Mouse (Mus musculus) kidney, adult 11 months (tissue): ENCODE data around the gene Ccdc24.

Experiments used
- DNase-seq: peaks from one replicate; pipeline ENCODE4 v3.0.0; 2022

The Ccdc24 gene

GRCm38 (mm10) chr4:117850871-117851270 lies 21.5 kb downstream of the Ccdc24 start:
- peak; percentile 36 for DNase-seq

GRCm38 (mm10) chr4:117850176-117850575 lies 22.2 kb downstream of the Ccdc24 start:
- no peak for DNase-seq

GRCm38 (mm10) chr4:117849506-117849905 lies 22.9 kb downstream of the Ccdc24 start:
- DNase-seq, result no peak

- no peak for DNase-seq
These were observed 23.3 kb downstream of the Ccdc24 start for GRCm38 (mm10) chr4:117849063-117849462.

- no peak for DNase-seq
These were observed 25.3 kb downstream of the Ccdc24 start for GRCm38 (mm10) chr4:117847011-117847410.

GRCm38 (mm10) chr4:117846261-117846660 lies 26.1 kb downstream of the Ccdc24 start:
- DNase-seq, result no peak

- no peak for DNase-seq
These were observed 27.0 kb downstream of the Ccdc24 start for GRCm38 (mm10) chr4:117845316-117845715.

GRCm38 (mm10) chr4:117844467-117844866 lies 27.9 kb downstream of the Ccdc24 start:
- DNase-seq, result no peak

- DNase-seq, result no peak
These were observed 29.3 kb downstream of the Ccdc24 start for GRCm38 (mm10) chr4:117843101-117843500.

GRCm38 (mm10) chr4:117841566-117841965 lies 30.8 kb downstream of the Ccdc24 start:
- DNase-seq, result no peak

GRCm38 (mm10) chr4:117840821-117841220 lies 31.5 kb downstream of the Ccdc24 start:
- no peak for DNase-seq

- peak; percentile 85 for DNase-seq
These were observed 33.0 kb downstream of the Ccdc24 start for GRCm38 (mm10) chr4:117839366-117839765.

GRCm38 (mm10) chr4:117837271-117837670 lies 35.1 kb downstream of the Ccdc24 start:
- no peak for DNase-seq

GRCm38 (mm10) chr4:117836204-117836767 lies 36.1 kb downstream of the Ccdc24 start:
- peak; percentile 95 for DNase-seq

GRCm38 (mm10) chr4:117835531-117836111 lies 36.7 kb downstream of the Ccdc24 start:
- no peak for DNase-seq

GRCm38 (mm10) chr4:117834845-117835530 lies 37.4 kb downstream of the Ccdc24 start:
- peak; percentile 81 for DNase-seq

GRCm38 (mm10) chr4:117834457-117834844 lies 37.9 kb downstream of the Ccdc24 start, which contains the start of gene Slc6a9:
Slc6a9 (plus strand) TSS chr4:117834506.
- no peak for DNase-seq

GRCm38 (mm10) chr4:117831920-117832691 lies 40.3 kb downstream of the Ccdc24 start:
- DNase-seq, result peak; percentile 56

GRCm38 (mm10) chr4:117831499-117831898 lies 40.9 kb downstream of the Ccdc24 start:
- no peak for DNase-seq

GRCm38 (mm10) chr4:117830801-117831200 lies 41.6 kb downstream of the Ccdc24 start:
- DNase-seq, result no peak

- peak; percentile 56 for DNase-seq
These were observed 42.2 kb downstream of the Ccdc24 start for GRCm38 (mm10) chr4:117830124-117830551.

- peak; percentile 63 for DNase-seq
These were observed 42.9 kb downstream of the Ccdc24 start for GRCm38 (mm10) chr4:117829260-117830123.
